Mouse (Mus musculus) G1E (cell line): ENCODE data around the gene Cytip.

ENCODE experiments used
- CTCF ChIP-seq: IDR thresholded peaks from 2 replicates; pipeline ENCODE4 v1.5.1; 2012; ENCODE audit warnings: low read depth, low read length, inconsistent platforms, mixed read lengths
- POLR2AphosphoS5 ChIP-seq: IDR thresholded peaks from 2 replicates; pipeline ENCODE4 v1.6.1; 2012; ENCODE audit warnings: low read depth, low read length, inconsistent platforms; ENCODE audit not compliant: insufficient replicate concordance

- TF ChIP-seq CTCF, result no peak
- no peak for TF ChIP-seq POLR2AphosphoS5
Observed at GRCm38 (mm10) chr2:58199442-58199841, 4.1 kb upstream of the Cytip start.
